Mouse (Mus musculus) c-Kit-positive CD71-positive TER-119-negative erythroid progenitor cells, embryonic 14.5 days (primary cell): ENCODE results near the gene Olfr1255.

Source experiments
- DNase-seq: peaks from one replicate; pipeline ENCODE4 v3.0.0-alpha.2; 2013; ENCODE audit warnings: low read depth

The Olfr1255 gene

DNA sequence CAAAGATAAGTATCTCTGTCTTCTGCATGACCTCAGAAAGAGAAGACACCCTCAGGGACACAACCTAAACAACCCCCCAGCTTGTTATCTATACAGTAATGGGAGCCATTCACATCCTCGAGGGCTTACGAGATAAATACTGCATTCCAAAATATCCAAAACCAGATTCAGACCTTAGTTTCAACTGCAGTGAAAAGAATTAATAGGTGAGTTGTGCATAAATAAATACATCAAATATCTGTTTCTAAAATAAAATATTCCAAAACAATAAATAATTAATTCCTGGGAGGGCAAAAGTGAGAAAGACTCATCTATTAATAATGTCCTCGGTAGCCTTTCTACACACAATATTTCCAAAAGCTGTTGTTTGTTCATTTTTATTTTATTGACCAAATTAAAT, at the start of gene Olfr1255:
TSS of gene Olfr1255 (plus strand) at position 301 of the 400 bp plus-strand sequence.
- no peak for DNase-seq

- DNase-seq: no peak
Observed at GRCm38 (mm10) chr2:89793519-89793918, 18.3 kb upstream of the Olfr1255 start, which contains the start of gene Olfr1254. TSS of gene Olfr1254 (minus strand) at chr2:89793619.

DNA sequence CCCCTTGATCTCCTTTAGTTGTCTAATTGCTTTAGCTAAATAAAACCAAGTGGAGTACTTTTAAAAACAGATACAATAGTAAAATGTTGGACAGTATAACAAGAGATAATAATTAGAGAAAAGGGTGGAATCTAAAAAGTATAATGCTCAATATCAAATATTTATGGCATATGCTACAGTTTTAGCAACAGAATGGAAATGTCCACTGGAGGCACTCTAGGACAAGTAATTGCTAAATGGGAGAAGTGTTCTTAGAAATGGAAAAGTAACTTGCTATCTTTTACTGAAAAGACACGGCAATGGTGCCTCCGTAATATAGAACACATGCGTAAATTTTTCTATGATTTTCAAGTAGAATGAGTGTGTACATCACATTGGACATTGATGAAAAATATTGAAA, 12.3 kb upstream of the Olfr1255 start:
- no peak for DNase-seq

GRCm38 (mm10) chr2:89810751-89811150, 1.1 kb upstream of the Olfr1255 start:
- DNase-seq: no peak

DNA sequence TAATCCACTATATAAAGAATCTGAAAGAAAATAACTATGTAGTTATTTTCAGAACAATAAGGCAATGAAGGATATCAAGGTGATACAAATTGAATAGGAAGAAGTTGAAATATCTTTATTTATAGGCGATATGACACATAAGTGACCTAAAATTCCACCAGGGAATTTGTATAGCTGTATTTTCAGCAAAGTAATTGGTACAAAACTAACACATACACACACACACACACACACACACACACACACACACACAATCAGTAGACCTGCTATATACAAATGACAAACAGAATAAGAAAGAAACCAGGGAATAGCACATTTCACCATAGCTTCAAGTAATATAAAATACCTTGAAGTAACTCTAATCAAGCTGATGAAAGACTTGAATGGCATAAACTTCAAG, 8.4 kb downstream of the Olfr1255 start:
- no peak for DNase-seq

DNA sequence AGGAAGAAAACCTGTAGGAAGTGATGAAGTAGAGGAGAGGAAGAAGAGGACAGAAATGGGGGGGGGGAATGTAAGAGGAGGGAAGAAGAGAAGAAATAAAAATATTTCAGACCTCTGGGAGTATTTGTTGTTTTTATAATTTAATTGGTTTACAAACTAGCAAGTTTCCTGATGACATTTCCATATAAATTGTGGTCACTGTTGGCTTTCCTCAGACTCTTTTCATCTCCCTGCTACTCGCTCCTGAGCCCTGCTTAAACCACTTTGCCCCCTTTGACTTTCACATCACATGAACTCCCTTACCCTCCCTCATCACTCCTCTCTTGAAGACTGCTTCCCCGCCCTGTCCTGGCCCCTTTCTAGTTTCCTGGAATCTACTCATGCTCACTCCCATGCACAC, 29.6 kb downstream of the Olfr1255 start, which contains the start of gene Olfr1256:
TSS of gene Olfr1256 (minus strand) at position 101 of the 400 bp plus-strand sequence.
- no peak for DNase-seq

- DNase-seq: no peak
Observed at GRCm38 (mm10) chr2:89848105-89848504, 36.3 kb downstream of the Olfr1255 start, which contains the start of gene Olfr48. TSS of gene Olfr48 (minus strand) at chr2:89848205.

DNA sequence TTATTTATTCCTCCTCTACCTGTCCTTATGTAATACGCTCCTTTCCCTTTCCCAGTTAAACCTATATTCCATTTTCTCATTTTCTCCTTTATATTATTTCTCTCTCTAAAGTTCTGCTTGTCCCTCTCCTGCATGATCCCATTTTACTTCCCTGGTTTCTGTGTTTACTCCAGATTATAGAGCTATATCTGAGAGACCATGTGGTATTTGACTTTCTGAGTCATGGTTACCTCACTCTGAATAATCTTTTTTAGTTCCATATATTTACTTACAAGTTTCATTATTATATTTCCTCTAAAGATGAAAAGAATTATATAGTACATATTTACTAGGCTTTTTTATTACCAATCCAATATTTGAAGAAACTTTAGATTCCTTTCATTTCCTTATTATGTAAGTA, 37.4 kb downstream of the Olfr1255 start:
- DNase-seq: no peak
